Mouse (Mus musculus): ENCODE results near the gene Alkbh6. TPM values are rescaled to one million over a fixed set of nuclear protein-coding genes. Genes with fewer than 3 reads are reported as not detected.

Alkbh6 gene
- 36.5 and 38.0 TPM in 2 replicates for polyA plus RNA-seq (2012; rRNA removed)

GRCm38 (mm10) chr7:30308076-30309005, at the start of gene Alkbh6:
TSS of gene Alkbh6 (plus strand) at chr7:30308717.
- no peaks in the 10 kb centered on the region for H3K27me3 ChIP-seq (ENCODE audit: control insufficient read depth, insufficient read depth, low read length)
- peak within 1 kb of the TSS; percentile 39 for H3K27ac ChIP-seq (ENCODE audit: control insufficient read depth, insufficient read depth, low read depth, low read length)
- H3K4me1 ChIP-seq (ENCODE audit: control insufficient read depth, insufficient read depth, low read length), result peaks cover 19% of the 10 kb centered on the region
- TF ChIP-seq POLR2A (IDR thresholded peaks at IDR 0.05; ENCODE audit: control insufficient read depth, low read depth, low read length) (peak; percentile 81), CTCF (IDR thresholded peaks at IDR 0.05; ENCODE audit: control insufficient read depth, insufficient read depth, insufficient replicate concordance, low read depth, low read length) (no peak)
- H3K36me3 ChIP-seq (ENCODE audit: control insufficient read depth, insufficient read depth, low read length), result no peaks in the 10 kb centered on the region
- peak within 1 kb of the TSS; percentile 81 for H3K4me3 ChIP-seq (ENCODE audit: control insufficient read depth, low read depth, low read length)

DNA sequence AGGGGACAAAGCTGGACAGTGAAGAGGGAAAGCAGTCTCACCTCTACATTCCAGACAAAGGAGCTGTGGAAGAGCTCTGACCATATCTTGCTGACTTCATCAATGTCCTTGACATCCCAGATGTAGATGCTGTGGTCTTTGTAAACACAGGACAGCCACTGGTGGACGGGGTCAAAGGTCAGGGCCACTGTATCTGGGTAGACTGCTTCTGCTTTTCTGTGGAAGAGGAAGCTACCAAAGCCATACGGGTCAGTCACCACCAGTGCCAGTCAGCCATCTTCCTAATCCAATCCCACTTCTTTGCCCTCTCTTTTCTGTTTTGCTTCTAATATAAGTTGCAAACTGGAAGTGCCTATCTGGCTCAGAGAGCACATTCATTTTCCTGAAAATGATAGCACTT, 43.5 kb upstream of the Alkbh6 start:
- Histone ChIP-seq H3K27ac (ENCODE audit: control insufficient read depth, insufficient read depth, low read depth, low read length) (no peak overlapping the region), H3K27me3 (ENCODE audit: control insufficient read depth, insufficient read depth, low read length) (no peaks in the 10 kb centered on the region), H3K4me3 (ENCODE audit: control insufficient read depth, low read depth, low read length) (no peak overlapping the region), H3K36me3 (ENCODE audit: control insufficient read depth, insufficient read depth, low read length) (peaks cover 8% of the 10 kb centered on the region), H3K4me1 (ENCODE audit: control insufficient read depth, insufficient read depth, low read length) (no peaks in the 10 kb centered on the region)
- TF ChIP-seq POLR2A (IDR thresholded peaks at IDR 0.05; ENCODE audit: control insufficient read depth, low read depth, low read length), result no peak
- TF ChIP-seq CTCF (IDR thresholded peaks at IDR 0.05; ENCODE audit: control insufficient read depth, insufficient read depth, insufficient replicate concordance, low read depth, low read length), result no peak

DNA sequence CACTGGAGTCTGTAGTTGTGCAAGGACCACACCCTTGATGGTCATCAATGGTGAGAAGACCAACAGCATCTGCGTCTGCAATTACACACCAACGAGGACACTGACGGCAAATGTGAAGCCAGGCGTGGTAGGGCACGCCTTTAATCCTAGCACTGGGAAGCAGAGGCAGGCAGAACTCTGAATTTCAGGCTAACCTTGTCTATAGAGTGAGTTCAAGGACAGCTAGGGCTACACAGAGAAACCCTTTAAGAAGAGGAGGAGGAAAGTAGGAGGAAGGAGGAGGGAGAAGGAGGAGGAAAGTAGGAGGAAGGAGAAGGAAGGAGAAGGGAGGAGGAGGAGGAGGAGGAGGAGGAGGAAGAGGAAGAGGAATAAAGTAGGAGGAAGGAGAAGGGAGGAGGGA, 43.0 kb upstream of the Alkbh6 start:
- Histone ChIP-seq H3K36me3 (ENCODE audit: control insufficient read depth, insufficient read depth, low read length) (peaks cover 11% of the 10 kb centered on the region), H3K27me3 (ENCODE audit: control insufficient read depth, insufficient read depth, low read length) (no peaks in the 10 kb centered on the region), H3K27ac (ENCODE audit: control insufficient read depth, insufficient read depth, low read depth, low read length) (no peak overlapping the region), H3K4me1 (ENCODE audit: control insufficient read depth, insufficient read depth, low read length) (no peaks in the 10 kb centered on the region), H3K4me3 (ENCODE audit: control insufficient read depth, low read depth, low read length) (no peak overlapping the region)
- TF ChIP-seq CTCF (IDR thresholded peaks at IDR 0.05; ENCODE audit: control insufficient read depth, insufficient read depth, insufficient replicate concordance, low read depth, low read length) (no peak), POLR2A (IDR thresholded peaks at IDR 0.05; ENCODE audit: control insufficient read depth, low read depth, low read length) (no peak)

DNA sequence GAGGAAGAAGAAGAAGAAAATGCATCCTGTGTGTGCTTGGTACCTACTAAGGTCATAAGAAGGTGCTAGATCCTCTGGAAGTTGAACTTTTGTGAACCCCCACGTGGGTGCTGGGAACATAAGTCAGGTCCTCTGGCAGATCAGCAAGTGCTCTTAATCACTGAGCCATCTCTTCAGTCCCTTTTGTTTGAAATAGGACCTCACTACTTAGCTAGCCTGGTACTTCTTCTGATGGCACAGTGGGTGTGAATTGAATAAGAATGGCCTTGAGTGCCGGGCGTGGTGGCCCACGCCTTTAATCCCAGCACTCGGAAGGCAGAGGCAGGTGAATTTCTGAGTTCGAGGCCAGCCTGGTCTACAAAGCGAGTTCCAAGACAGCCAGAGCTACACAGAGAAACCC, 42.6 kb upstream of the Alkbh6 start:
- no peak for TF ChIP-seq POLR2A (IDR thresholded peaks at IDR 0.05; ENCODE audit: control insufficient read depth, low read depth, low read length)
- Histone ChIP-seq H3K27me3 (ENCODE audit: control insufficient read depth, insufficient read depth, low read length) (no peaks in the 10 kb centered on the region), H3K36me3 (ENCODE audit: control insufficient read depth, insufficient read depth, low read length) (peaks cover 14% of the 10 kb centered on the region), H3K27ac (ENCODE audit: control insufficient read depth, insufficient read depth, low read depth, low read length) (no peak overlapping the region; the same call in 1 of the 2 replicates), H3K4me3 (ENCODE audit: control insufficient read depth, low read depth, low read length) (no peak overlapping the region), H3K4me1 (ENCODE audit: control insufficient read depth, insufficient read depth, low read length) (no peaks in the 10 kb centered on the region)

- H3K27me3 ChIP-seq (ENCODE audit: control insufficient read depth, insufficient read depth, low read length), result no peaks in the 10 kb centered on the region
- peaks cover 15% of the 10 kb centered on the region for H3K36me3 ChIP-seq (ENCODE audit: control insufficient read depth, insufficient read depth, low read length)
- H3K4me3 ChIP-seq (ENCODE audit: control insufficient read depth, low read depth, low read length), result no peak overlapping the region
- no peak for TF ChIP-seq CTCF (IDR thresholded peaks at IDR 0.05; ENCODE audit: control insufficient read depth, insufficient read depth, insufficient replicate concordance, low read depth, low read length)
- no peak for TF ChIP-seq POLR2A (IDR thresholded peaks at IDR 0.05; ENCODE audit: control insufficient read depth, low read depth, low read length)
- H3K4me1 ChIP-seq (ENCODE audit: control insufficient read depth, insufficient read depth, low read length), result no peaks in the 10 kb centered on the region
- peak overlapping the region; percentile 71 for H3K27ac ChIP-seq (ENCODE audit: control insufficient read depth, insufficient read depth, low read depth, low read length)
These were observed 41.7 kb upstream of the Alkbh6 start for GRCm38 (mm10) chr7:30266780-30267179.

- TF ChIP-seq CTCF (IDR thresholded peaks at IDR 0.05; ENCODE audit: control insufficient read depth, insufficient read depth, insufficient replicate concordance, low read depth, low read length), result no peak
- no peak for TF ChIP-seq POLR2A (IDR thresholded peaks at IDR 0.05; ENCODE audit: control insufficient read depth, low read depth, low read length)
- Histone ChIP-seq H3K4me1 (ENCODE audit: control insufficient read depth, insufficient read depth, low read length) (peaks cover 5% of the 10 kb centered on the region; the same call in 1 of the 2 replicates), H3K4me3 (ENCODE audit: control insufficient read depth, low read depth, low read length) (no peak overlapping the region), H3K27me3 (ENCODE audit: control insufficient read depth, insufficient read depth, low read length) (no peaks in the 10 kb centered on the region), H3K36me3 (ENCODE audit: control insufficient read depth, insufficient read depth, low read length) (peaks cover 19% of the 10 kb centered on the region), H3K27ac (ENCODE audit: control insufficient read depth, insufficient read depth, low read depth, low read length) (no peak overlapping the region)
These were observed 38.9 kb upstream of the Alkbh6 start for GRCm38 (mm10) chr7:30269641-30270040.

DNA sequence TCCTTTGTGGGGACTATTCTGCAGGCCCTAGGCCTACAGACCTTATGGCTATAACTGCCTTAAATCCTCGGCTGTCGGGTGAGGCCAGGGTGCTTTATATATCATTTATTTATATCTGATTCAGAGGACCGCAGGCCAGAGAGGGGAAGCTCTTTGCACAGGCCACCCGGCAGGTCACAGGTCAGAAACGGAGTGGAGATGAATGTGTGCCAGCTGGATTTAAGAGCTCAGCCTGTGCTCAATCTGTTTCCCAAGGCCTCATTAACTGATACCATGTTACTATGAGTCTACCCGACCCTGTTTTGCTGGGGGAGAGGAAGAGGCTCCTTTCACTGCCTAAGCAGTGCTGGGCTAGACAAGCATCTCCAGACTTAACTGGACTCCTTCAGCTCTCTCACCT, 34.1 kb upstream of the Alkbh6 start:
- Histone ChIP-seq H3K4me3 (ENCODE audit: control insufficient read depth, low read depth, low read length) (no peak overlapping the region), H3K27ac (ENCODE audit: control insufficient read depth, insufficient read depth, low read depth, low read length) (peak overlapping the region; percentile 14; the same call in 1 of the 2 replicates), H3K27me3 (ENCODE audit: control insufficient read depth, insufficient read depth, low read length) (no peaks in the 10 kb centered on the region), H3K4me1 (ENCODE audit: control insufficient read depth, insufficient read depth, low read length) (peaks cover 12% of the 10 kb centered on the region), H3K36me3 (ENCODE audit: control insufficient read depth, insufficient read depth, low read length) (peaks cover 20% of the 10 kb centered on the region)
- TF ChIP-seq POLR2A (IDR thresholded peaks at IDR 0.05; ENCODE audit: control insufficient read depth, low read depth, low read length) (no peak), CTCF (IDR thresholded peaks at IDR 0.05; ENCODE audit: control insufficient read depth, insufficient read depth, insufficient replicate concordance, low read depth, low read length) (no peak)
